Mouse (Mus musculus) MEL (cell line): Measurements from ENCODE around the gene Bri3bp. TPM values are rescaled to one million over a fixed set of nuclear protein-coding genes. Genes with fewer than 3 reads are reported as not detected.

ENCODE experiments used
- DNase-seq: peaks from one replicate; pipeline ENCODE4 v3.0.0; 2011; ENCODE audit warnings: low read depth, low spot score
- H3K27ac ChIP-seq: 2 replicates; pipeline ENCODE4 v1.5.1; 2012; ENCODE audit warnings: low read depth, mild to moderate bottlenecking, control low read depth, low read length, moderate library complexity; ENCODE audit not compliant: control insufficient read depth
- H3K27me3 ChIP-seq, 2 experiments: fragments of 150-350 bp in 1 of 2; sonication (generic) in 1 of 2; 2 replicates each; pipeline ENCODE4 v1.6.1; 2012; ENCODE audit warnings: low read length in 2 of 2, mild to moderate bottlenecking in 2 of 2, improper control_type of control experiment in 1 of 2, moderate library complexity in 1 of 2; ENCODE audit not compliant: insufficient read depth in 2 of 2, control insufficient read depth in 1 of 2
- H3K36me3 ChIP-seq, 2 experiments: 2 replicates each; pipeline ENCODE4 v1.6.1; 2012 to 2014; ENCODE audit warnings: low read length in 2 of 2, improper control_type of control experiment in 1 of 2, inconsistent platforms in 1 of 2, mild to moderate bottlenecking in 1 of 2; ENCODE audit not compliant: insufficient read depth in 2 of 2, control insufficient read depth in 1 of 2
- H3K4me1 ChIP-seq, 2 experiments: fragments of 150-350 bp in 1 of 2; sonication (generic) in 1 of 2; 2 replicates each; pipeline ENCODE4 v1.6.1; 2012; ENCODE audit warnings: low read length in 2 of 2, improper control_type of control experiment in 1 of 2, mild to moderate bottlenecking in 1 of 2; ENCODE audit not compliant: insufficient read depth in 2 of 2, control insufficient read depth in 1 of 2
- H3K4me3 ChIP-seq, 2 experiments: fragments of 150-350 bp in 1 of 2; sonication (generic) in 1 of 2; 2 replicates each; pipeline ENCODE4 v1.5.1; 2012; ENCODE audit warnings: low read depth in 2 of 2, low read length in 2 of 2, mild to moderate bottlenecking in 2 of 2, moderate library complexity in 2 of 2, control low read depth in 1 of 2, improper control_type of control experiment in 1 of 2; ENCODE audit not compliant: control insufficient read depth in 1 of 2, insufficient read depth in 1 of 2
- H3K79me2 ChIP-seq: 2 replicates; pipeline ENCODE4 v1.6.1; 2012; ENCODE audit warnings: mild to moderate bottlenecking, low read length, moderate library complexity; ENCODE audit not compliant: control insufficient read depth, poor library complexity, insufficient read depth
- H3K9ac ChIP-seq: 2 replicates; pipeline ENCODE4 v1.6.1; 2012; ENCODE audit warnings: low read depth, mild to moderate bottlenecking, control low read depth, low read length, moderate library complexity; ENCODE audit not compliant: control insufficient read depth, poor library complexity, severe bottlenecking
- H3K9me3 ChIP-seq: fragments of 150-350 bp; sonication (generic); replicated peaks from 2 replicates; pipeline ENCODE4 v1.6.1; 2012; ENCODE audit warnings: mild to moderate bottlenecking, low read length, improper control_type of control experiment, moderate library complexity; ENCODE audit not compliant: insufficient read depth
- BHLHE40 ChIP-seq: IDR thresholded peaks from 2 replicates; pipeline ENCODE4 v1.6.1; 2012; ENCODE audit warnings: low read depth, mild to moderate bottlenecking, inconsistent platforms, low read length, improper control_type of control experiment, borderline replicate concordance
- CHD1 ChIP-seq: IDR thresholded peaks from 2 replicates; pipeline ENCODE4 v1.6.1; 2012; ENCODE audit warnings: low read depth, mild to moderate bottlenecking, inconsistent platforms, low read length, improper control_type of control experiment
- ELF1 ChIP-seq: IDR thresholded peaks from 2 replicates; pipeline ENCODE4 v1.6.1; 2014; ENCODE audit warnings: low read depth, mild to moderate bottlenecking, inconsistent platforms, low read length, improper control_type of control experiment, moderate library complexity
- GABPA ChIP-seq: IDR thresholded peaks from 2 replicates; pipeline ENCODE4 v1.6.1; 2012; ENCODE audit warnings: low read depth, mild to moderate bottlenecking, inconsistent platforms, low read length, improper control_type of control experiment, moderate library complexity
- HCFC1 ChIP-seq: IDR thresholded peaks from 2 replicates; pipeline ENCODE4 v1.6.1; 2012; ENCODE audit warnings: low read depth, mild to moderate bottlenecking, inconsistent platforms, low read length, improper control_type of control experiment, moderate library complexity
- JUND ChIP-seq: IDR thresholded peaks from 2 replicates; pipeline ENCODE4 v1.6.1; 2011; ENCODE audit warnings: low read depth, mild to moderate bottlenecking, improper control_type of control experiment, low read length
- MAX ChIP-seq: IDR thresholded peaks from 2 replicates; pipeline ENCODE4 v1.6.1; 2011; ENCODE audit warnings: low read length, improper control_type of control experiment
- MEF2A ChIP-seq: IDR thresholded peaks from 2 replicates; pipeline ENCODE4 v1.6.1; 2014; ENCODE audit warnings: low read depth, mild to moderate bottlenecking, inconsistent platforms, low read length, improper control_type of control experiment; ENCODE audit not compliant: poor library complexity, insufficient replicate concordance, severe bottlenecking; ENCODE audit errors: extremely low read depth
- MYB ChIP-seq: IDR thresholded peaks from 2 replicates; pipeline ENCODE4 v1.6.1; 2011; ENCODE audit warnings: mild to moderate bottlenecking, low read depth, low read length, improper control_type of control experiment
- MYC ChIP-seq: IDR thresholded peaks from 2 replicates; pipeline ENCODE4 v1.6.1; 2011; ENCODE audit warnings: low read depth, mild to moderate bottlenecking, low read length, improper control_type of control experiment, moderate library complexity
- POLR2A ChIP-seq, 2 experiments: IDR thresholded peaks; 2 replicates each; pipeline ENCODE4 v1.6.1; 2011 to 2012; ENCODE audit warnings: low read length in 2 of 2, mild to moderate bottlenecking in 2 of 2, control low read depth in 1 of 2, improper control_type of control experiment in 1 of 2, low read depth in 1 of 2, moderate library complexity in 1 of 2; ENCODE audit not compliant: control insufficient read depth in 1 of 2, insufficient read depth in 1 of 2, poor library complexity in 1 of 2
- POLR2AphosphoS5 ChIP-seq: IDR thresholded peaks from 2 replicates; pipeline ENCODE4 v1.6.1; 2012; ENCODE audit warnings: low read depth, borderline replicate concordance, mild to moderate bottlenecking, inconsistent platforms, low read length, moderate library complexity, mixed read lengths
- RCOR1 ChIP-seq: IDR thresholded peaks from 2 replicates; pipeline ENCODE4 v1.6.1; 2012; ENCODE audit warnings: low read depth, mild to moderate bottlenecking, inconsistent platforms, low read length, improper control_type of control experiment
- SIN3A ChIP-seq: IDR thresholded peaks from 2 replicates; pipeline ENCODE4 v1.6.1; 2012; ENCODE audit warnings: low read length, improper control_type of control experiment, inconsistent platforms
- SMC3 ChIP-seq: IDR thresholded peaks from 2 replicates; pipeline ENCODE4 v1.6.1; 2011; ENCODE audit warnings: low read depth, low read length, improper control_type of control experiment
- TAL1 ChIP-seq: IDR thresholded peaks from 2 replicates; pipeline ENCODE4 v1.6.1; 2012; ENCODE audit warnings: mild to moderate bottlenecking, inconsistent platforms, low read length, moderate library complexity, mixed read lengths
- UBTF ChIP-seq: IDR thresholded peaks from 2 replicates; pipeline ENCODE4 v1.6.1; 2012; ENCODE audit warnings: low read depth, mild to moderate bottlenecking, inconsistent platforms, low read length, improper control_type of control experiment, moderate library complexity, borderline replicate concordance; ENCODE audit not compliant: insufficient read depth
- ZC3H11A ChIP-seq: IDR thresholded peaks from 2 replicates; pipeline ENCODE4 v1.6.1; 2012; ENCODE audit warnings: low read depth, mild to moderate bottlenecking, inconsistent platforms, low read length, improper control_type of control experiment
- ZKSCAN1 ChIP-seq: IDR thresholded peaks from 2 replicates; pipeline ENCODE4 v1.6.1; 2012; ENCODE audit warnings: low read depth, mild to moderate bottlenecking, inconsistent platforms, low read length, improper control_type of control experiment, moderate library complexity
- ZMIZ1 ChIP-seq: IDR thresholded peaks from 2 replicates; pipeline ENCODE4 v1.6.1; 2012; ENCODE audit warnings: low read depth, mild to moderate bottlenecking, inconsistent platforms, low read length, improper control_type of control experiment, moderate library complexity
- polyA plus RNA-seq, 2 experiments: library from polyadenylated mRNA; stranded (reverse) in 1 of 2; unstranded in 1 of 2; fragments of >175 nt in 1 of 2; fragments of >200 nt in 1 of 2; gene quantifications; 2 replicates each; pipeline versions ENCODE4 v1.2.1 to v1.2.4; 2012; ENCODE audit warnings: low replicate concordance in 2 of 2, low read depth in 1 of 2; ENCODE audit not compliant: insufficient read length in 2 of 2, insufficient read depth in 1 of 2, missing spikeins in 1 of 2
- total RNA-seq: library from RNA; depleted of rRNA; stranded (reverse); fragments of 300-350 nt; gene quantifications from 2 replicates; pipeline ENCODE4 v1.2.3, GENCODE M21; 2012

Gene Bri3bp
- total and polyA plus RNA-seq, 3 experiments: 73.7 to 264 (median 87.6) TPM

- Histone ChIP-seq H3K79me2 (no peaks in the 10 kb centered on the region), H3K27ac (no peak overlapping the region), H3K9ac (no peak overlapping the region), H3K27me3 (no peaks in the 10 kb centered on the region), H3K4me3 (no peak overlapping the region)
- DNase-seq: no peak
- TF ChIP-seq SMC3 (no peak), MYB (no peak), GABPA (no peak), RCOR1 (no peak), ZMIZ1 (no peak), ELF1 (no peak), JUND (no peak), ZKSCAN1 (no peak), MAX (no peak), UBTF (no peak), HCFC1 (no peak), POLR2A (IDR thresholded peaks at IDR 0.05; ENCODE audit: control insufficient read depth in 1 of 2, insufficient read depth in 1 of 2, low read depth in 1 of 2, low read length in 2 of 2, poor library complexity in 1 of 2) (no peak), POLR2AphosphoS5 (no peak), MEF2A (no peak)
- TF ChIP-seq, all 39 proteins: peak for 0
- Histone ChIP-seq H3K36me3 (peaks cover 0 to 2% of the 10 kb centered on the region in 2 experiments; a peak in 2 of 4 replicates), H3K4me1 (no peaks in the 10 kb centered on the region), H3K9me3 (no peaks in the 10 kb centered on the region)
Measured at GRCm38 (mm10) chr5:125504692-125505091, 63.3 kb downstream of the Bri3bp start.

- no peak overlapping the region for H3K9ac ChIP-seq
- no peaks in the 10 kb centered on the region for H3K79me2 ChIP-seq
- no peak for DNase-seq
- no peaks in the 10 kb centered on the region for H3K9me3 ChIP-seq
- peaks cover 0 to 2% of the 10 kb centered on the region in 2 experiments; a peak in 1 of 4 replicates for H3K36me3 ChIP-seq
- no peaks in the 10 kb centered on the region for H3K4me1 ChIP-seq
- no peak overlapping the region for H3K4me3 ChIP-seq
- TF ChIP-seq SIN3A (no peak), ELF1 (no peak), RCOR1 (no peak), JUND (no peak), CHD1 (no peak), BHLHE40 (no peak), ZC3H11A (no peak), SMC3 (no peak), TAL1 (no peak), MEF2A (no peak), ZKSCAN1 (no peak), MYC (no peak)
- H3K27me3 ChIP-seq: no peaks in the 10 kb centered on the region
- no peak overlapping the region for H3K27ac ChIP-seq
Measured at GRCm38 (mm10) chr5:125505968-125506367, 64.6 kb downstream of the Bri3bp start.
